Mouse (Mus musculus): ENCODE data around the gene Rgma.
A peak's percentile ranks its signal among the peaks of the same experiment; 100 is the strongest.

Rgma gene

DNA sequence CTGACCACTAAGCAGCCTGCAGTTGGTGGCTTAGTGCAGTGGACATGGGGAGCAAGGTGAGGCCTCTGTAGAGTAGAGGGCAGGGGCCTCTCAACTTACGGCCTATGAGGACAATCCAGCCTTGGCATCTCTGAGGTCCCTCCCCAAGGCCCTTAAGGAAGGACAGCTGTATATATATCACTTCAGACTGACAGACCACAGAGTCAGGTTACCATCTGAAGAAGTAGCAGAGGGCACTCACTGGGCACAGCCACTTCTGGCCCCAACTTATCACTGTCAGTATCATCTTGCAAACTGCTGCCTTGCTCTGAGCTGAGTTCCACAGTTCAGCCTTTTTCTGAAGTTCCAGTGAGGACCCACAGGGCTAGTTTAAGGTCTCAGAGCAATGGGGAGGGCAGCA lies 27.4 kb downstream of the Rgma start:
- no peaks in the 10 kb centered on the region for H3K36me3 ChIP-seq (ENCODE audit: control insufficient read depth, insufficient read depth, low read length, poor library complexity, severe bottlenecking)
- no peaks in the 10 kb centered on the region for H3K27me3 ChIP-seq (ENCODE audit: control insufficient read depth, insufficient read depth, low read length, poor library complexity, severe bottlenecking)
- DNase-seq (ENCODE audit: low read depth, low spot score), result no peak

DNA sequence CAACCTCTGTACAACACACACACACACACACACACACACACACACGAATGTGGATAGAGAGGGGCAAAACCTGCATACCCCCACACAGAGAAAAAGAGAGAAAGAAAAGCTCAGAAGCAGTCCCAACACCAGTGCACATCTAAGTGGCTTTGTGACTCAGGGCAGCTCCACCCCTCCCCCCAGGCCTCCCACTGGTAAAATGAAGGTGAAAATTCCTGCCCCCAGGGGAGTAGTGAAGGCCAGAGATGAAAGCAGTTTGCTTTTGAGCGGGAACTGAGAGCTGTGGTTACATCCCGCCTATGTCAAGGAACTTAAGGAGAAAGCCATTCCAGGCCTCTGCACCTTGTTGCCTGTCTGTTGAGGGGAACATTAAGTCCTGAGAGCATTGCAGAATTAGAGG lies 28.2 kb downstream of the Rgma start:
- no peaks in the 10 kb centered on the region for H3K36me3 ChIP-seq (ENCODE audit: control insufficient read depth, insufficient read depth, low read length, poor library complexity, severe bottlenecking)
- DNase-seq (ENCODE audit: low read depth, low spot score), result no peak
- no peaks in the 10 kb centered on the region for H3K27me3 ChIP-seq (ENCODE audit: control insufficient read depth, insufficient read depth, low read length, poor library complexity, severe bottlenecking)

DNA sequence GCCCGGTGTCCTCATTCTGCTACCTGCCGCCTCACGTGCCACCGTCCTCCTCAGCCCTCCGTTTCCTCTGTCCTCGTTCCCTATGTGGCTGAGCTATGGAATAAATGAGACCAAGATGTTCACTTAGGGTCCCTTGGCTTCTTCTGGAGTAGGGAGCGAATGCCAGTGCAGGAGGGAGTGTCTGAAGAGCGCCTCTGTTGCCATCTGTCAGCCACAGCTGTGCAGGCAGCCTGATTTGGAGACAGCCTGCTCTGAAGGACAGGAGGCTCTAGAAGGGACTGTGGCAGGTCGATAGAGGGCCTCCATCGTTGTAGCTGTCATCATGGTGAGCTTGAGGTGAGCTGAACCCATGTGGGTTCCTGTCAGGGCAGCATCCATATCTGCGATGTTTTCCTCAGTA lies 30.2 kb downstream of the Rgma start:
- Histone ChIP-seq H3K36me3 (ENCODE audit: control insufficient read depth, insufficient read depth, low read length, poor library complexity, severe bottlenecking) (no peaks in the 10 kb centered on the region), H3K27me3 (ENCODE audit: control insufficient read depth, insufficient read depth, low read length, poor library complexity, severe bottlenecking) (no peaks in the 10 kb centered on the region)
- no peak for DNase-seq (ENCODE audit: low read depth, low spot score)

DNA sequence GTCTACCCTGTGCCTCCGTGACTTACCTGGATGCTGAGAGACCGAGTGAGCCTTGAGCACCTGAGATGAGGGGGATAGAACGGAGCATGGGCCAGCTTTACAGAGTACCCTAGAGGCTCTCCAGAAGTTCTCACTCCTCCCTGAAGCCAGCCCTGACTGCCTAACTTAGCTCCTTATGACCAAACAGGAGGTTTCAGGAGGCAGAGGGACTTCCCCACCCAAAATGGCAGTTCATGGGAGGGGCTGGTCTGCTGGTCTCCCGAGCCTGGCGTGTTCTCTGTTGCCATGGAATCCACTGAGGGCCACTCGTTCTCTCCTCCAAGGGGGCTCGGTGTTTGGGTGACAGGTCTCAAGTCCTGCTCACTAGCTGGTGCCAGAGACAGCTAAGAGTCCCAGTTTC lies 36.2 kb downstream of the Rgma start:
- H3K27me3 ChIP-seq (ENCODE audit: control insufficient read depth, insufficient read depth, low read length, poor library complexity, severe bottlenecking), result no peaks in the 10 kb centered on the region
- no peaks in the 10 kb centered on the region for H3K36me3 ChIP-seq (ENCODE audit: control insufficient read depth, insufficient read depth, low read length, poor library complexity, severe bottlenecking)
- no peak for DNase-seq (ENCODE audit: low read depth, low spot score)

DNA sequence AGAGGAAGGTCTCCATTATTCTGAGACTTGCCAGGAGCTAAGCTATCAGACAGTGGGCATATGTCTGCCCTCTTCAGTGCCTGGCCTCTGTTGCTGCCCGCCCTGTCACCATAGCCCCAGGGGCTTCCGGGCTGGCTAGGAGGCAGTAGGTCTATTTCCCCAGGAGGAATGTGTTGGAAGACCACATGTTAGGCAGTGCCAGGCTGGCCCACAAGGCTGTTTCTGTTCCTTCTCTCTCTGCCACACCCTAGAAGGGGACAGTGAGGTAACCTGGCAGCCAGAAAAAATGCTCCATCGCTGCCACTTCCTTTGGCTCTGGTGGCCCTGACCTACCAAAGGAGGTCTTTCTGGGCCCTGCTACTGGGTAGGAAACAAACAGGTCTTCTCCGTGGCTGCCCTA lies 36.7 kb downstream of the Rgma start:
- Histone ChIP-seq H3K27me3 (ENCODE audit: control insufficient read depth, insufficient read depth, low read length, poor library complexity, severe bottlenecking) (no peaks in the 10 kb centered on the region), H3K36me3 (ENCODE audit: control insufficient read depth, insufficient read depth, low read length, poor library complexity, severe bottlenecking) (no peaks in the 10 kb centered on the region)
- DNase-seq (ENCODE audit: low read depth, low spot score), result no peak

DNA sequence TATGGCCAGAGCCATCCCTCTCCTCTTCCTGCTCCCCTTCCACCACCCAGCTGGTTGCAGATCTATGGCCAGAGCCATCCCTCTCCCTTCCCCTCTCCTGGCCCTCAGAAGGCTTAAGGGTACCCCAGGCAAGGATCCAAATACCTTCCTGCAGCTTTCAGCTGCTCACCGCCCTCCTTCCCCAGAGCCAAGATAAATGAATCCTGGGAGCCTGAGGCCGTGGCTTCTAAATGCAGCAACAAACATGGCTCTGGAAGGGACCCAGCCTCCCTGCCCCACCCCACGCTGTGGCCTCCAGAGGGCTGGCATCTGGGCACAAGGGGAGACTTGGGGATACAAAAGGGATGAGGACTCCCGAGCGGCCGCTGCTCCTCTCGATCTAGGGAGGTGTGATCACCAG lies 37.1 kb downstream of the Rgma start:
- no peaks in the 10 kb centered on the region for H3K27me3 ChIP-seq (ENCODE audit: control insufficient read depth, insufficient read depth, low read length, poor library complexity, severe bottlenecking)
- H3K36me3 ChIP-seq (ENCODE audit: control insufficient read depth, insufficient read depth, low read length, poor library complexity, severe bottlenecking), result no peaks in the 10 kb centered on the region
- no peak for DNase-seq (ENCODE audit: low read depth, low spot score)

DNA sequence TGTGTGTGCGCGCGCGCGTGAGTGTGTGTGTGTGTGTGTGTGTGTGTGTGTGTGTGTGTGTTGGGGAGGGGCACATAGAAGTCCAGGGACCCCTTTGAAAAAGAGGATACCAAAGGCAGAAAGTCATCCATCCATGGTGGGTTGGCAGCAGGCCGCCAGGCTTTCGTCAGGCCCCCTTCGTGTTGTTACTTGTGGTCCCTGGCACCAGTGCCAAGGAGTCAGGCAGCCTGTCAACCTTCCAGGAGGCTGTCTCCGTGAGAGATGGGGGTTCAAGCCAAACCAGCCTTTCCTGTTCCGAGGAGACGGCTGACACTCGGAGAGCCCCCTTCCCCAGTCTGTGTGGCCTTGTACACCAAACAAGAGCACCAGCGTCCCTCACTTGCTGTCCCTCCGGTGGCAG lies 38.9 kb downstream of the Rgma start:
- Histone ChIP-seq H3K27me3 (ENCODE audit: control insufficient read depth, insufficient read depth, low read length, poor library complexity, severe bottlenecking) (no peaks in the 10 kb centered on the region), H3K36me3 (ENCODE audit: control insufficient read depth, insufficient read depth, low read length, poor library complexity, severe bottlenecking) (no peaks in the 10 kb centered on the region)
- DNase-seq (ENCODE audit: low read depth, low spot score), result no peak

DNA sequence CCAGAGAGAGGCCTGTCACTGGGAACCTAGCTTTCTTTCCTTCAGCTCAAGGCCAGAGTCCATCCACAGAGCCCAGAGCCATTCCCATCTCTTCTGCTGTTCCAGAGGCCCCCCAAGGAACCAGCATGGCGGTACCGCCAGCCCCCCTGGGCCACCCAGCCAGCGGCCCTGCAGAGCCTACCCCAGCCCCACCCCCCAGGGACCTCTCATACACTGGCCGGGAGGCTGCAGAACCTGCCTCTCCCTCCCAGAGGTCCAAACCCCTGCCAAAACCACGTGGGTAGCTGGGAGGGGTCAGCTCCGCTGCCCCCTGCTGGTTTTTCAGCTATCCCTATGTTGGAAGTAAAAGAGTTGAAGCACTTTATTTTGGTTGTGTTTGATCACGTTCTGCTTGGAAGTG lies 44.1 kb downstream of the Rgma start:
- DNase-seq (ENCODE audit: low read depth, low spot score), result no peak
- no peaks in the 10 kb centered on the region for H3K27me3 ChIP-seq (ENCODE audit: control insufficient read depth, insufficient read depth, low read length, poor library complexity, severe bottlenecking)
- H3K36me3 ChIP-seq (ENCODE audit: control insufficient read depth, insufficient read depth, low read length, poor library complexity, severe bottlenecking), result no peaks in the 10 kb centered on the region

DNA sequence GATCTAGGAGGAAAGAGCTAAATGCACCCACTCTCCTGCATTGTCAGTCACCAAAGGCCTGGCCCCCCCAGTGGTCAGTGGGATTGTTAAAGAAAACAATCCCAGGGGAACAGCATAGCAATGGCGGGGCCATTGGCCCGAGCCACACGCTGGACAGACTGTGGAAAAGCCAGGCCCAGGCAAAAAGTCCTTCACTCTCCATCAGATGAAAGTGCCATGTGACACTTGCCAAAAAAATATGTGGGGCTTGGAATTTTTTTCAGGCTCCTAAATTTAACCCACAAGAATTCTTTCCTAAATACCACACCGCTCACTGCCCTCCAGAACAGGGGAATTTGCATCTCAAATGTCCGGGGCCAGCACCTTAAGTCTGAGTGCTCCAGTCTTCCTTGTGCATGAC lies 45.5 kb downstream of the Rgma start:
- Histone ChIP-seq H3K36me3 (ENCODE audit: control insufficient read depth, insufficient read depth, low read length, poor library complexity, severe bottlenecking) (no peaks in the 10 kb centered on the region), H3K27me3 (ENCODE audit: control insufficient read depth, insufficient read depth, low read length, poor library complexity, severe bottlenecking) (no peaks in the 10 kb centered on the region)
- DNase-seq (ENCODE audit: low read depth, low spot score), result no peak

DNA sequence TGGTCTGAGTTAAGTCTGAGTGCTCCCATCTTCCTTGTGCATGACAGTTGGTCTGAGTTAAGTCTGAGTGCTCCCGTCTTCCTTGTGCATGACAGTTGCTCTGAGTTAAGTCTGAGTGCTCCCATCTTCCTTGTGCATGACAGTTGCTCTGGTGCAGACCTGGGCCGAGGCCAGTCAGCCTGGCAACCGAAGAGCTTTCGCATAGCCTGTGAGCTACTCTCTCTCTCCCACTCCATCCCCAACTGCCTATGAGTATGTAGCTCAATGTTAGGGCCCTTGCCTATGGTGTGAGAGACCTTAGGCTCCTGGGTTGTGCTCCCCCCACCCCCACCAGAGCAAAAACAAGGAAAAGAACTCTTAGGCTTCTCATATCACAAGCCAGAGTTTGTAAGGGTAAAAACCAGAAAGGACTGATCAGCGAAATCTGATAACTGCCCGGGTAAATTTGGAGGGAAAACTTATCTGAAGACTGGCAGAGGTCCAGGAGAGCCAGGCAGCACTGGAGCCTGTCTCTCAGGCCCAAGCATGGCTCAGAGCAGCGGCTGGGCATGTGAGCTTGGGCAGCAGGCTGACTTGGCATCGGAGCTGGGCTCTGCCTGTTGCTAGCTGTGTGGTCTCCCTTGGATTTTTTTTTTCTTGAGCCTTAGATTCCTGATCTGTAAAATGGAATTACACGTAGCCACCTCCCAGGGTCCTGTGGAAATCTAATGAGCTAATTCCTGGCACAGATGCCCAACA lies 46.1 kb downstream of the Rgma start:
- DNase-seq (ENCODE audit: low read depth, low spot score), result no peak
- no peaks in the 10 kb centered on the region for H3K27me3 ChIP-seq (ENCODE audit: control insufficient read depth, insufficient read depth, low read length, poor library complexity, severe bottlenecking)
- 0 out of 2 replicates have a peak, but pooled peaks cover 2% of the 10 kb centered on the region for H3K36me3 ChIP-seq (ENCODE audit: control insufficient read depth, insufficient read depth, low read length, poor library complexity, severe bottlenecking)

DNA sequence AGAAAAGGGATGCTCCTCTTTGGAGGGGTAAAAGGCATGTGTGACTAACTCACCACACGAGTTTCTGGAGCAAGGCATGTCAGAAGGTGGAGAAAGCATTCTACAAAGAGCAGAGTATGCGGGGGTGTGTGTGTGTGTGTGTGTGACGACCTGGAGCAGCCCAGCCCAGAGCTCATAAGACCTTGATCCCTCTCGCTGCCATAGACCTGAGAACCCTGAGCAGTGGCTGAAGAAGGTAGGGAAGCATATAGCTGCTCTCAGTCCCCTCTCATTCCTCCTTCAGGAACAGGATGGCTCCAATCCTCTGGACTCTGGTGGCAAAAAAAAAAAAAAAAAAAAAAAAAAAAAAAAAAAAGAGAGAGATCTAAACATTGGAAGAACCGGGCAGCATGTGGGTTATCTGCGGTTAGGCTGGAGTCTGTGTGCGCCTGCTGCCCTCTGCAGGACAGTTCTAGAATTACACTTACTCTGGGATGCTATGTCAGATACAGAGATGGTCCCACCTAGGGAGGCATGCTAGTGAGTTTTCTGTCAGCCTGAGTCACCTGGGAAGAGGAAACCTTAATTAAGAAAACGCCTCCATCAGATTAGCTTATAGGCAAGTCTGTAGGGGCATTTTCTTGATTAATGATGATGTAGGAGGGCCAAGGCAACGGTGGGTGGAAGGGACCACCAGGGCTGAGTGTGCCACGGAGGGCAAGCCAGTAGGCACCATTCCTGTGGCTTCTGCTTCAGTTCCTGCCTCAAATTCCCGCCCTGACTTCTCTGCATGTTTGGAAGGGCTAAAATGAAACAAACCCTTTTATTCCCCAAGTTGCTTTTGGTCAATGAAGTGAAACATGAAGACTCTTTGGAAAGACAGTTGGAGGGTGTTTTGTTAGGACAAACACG lies 47.2 kb downstream of the Rgma start:
- no peaks in the 10 kb centered on the region for H3K27me3 ChIP-seq (ENCODE audit: control insufficient read depth, insufficient read depth, low read length, poor library complexity, severe bottlenecking)
- peaks cover 2% of the 10 kb centered on the region; the same call in 1 of the 2 replicates for H3K36me3 ChIP-seq (ENCODE audit: control insufficient read depth, insufficient read depth, low read length, poor library complexity, severe bottlenecking)
- peak; percentile 75 for DNase-seq (ENCODE audit: low read depth, low spot score)

DNA sequence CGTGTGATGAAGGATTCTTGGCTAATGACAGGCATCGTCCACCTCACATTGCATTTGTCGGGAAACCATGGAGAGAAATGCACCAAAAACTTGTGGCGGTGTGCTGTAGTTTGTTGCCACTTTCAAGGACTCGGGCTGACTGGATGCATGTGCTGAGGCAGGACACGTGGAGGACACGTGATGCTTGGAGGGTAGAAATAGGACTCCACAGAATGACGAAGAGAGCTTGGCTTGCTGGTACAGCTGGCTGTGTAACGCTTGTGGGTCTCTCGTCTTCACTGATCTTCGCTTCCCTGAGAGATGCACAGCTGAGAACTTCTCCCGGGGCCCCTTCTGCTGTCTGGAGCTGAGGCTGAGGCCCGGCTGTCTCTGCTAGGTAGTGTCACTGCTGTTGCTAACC lies 47.9 kb downstream of the Rgma start:
- no peak for DNase-seq (ENCODE audit: low read depth, low spot score)
- H3K27me3 ChIP-seq (ENCODE audit: control insufficient read depth, insufficient read depth, low read length, poor library complexity, severe bottlenecking), result no peaks in the 10 kb centered on the region
- H3K36me3 ChIP-seq (ENCODE audit: control insufficient read depth, insufficient read depth, low read length, poor library complexity, severe bottlenecking), result peaks cover 2% of the 10 kb centered on the region; the same call in 1 of the 2 replicates

DNA sequence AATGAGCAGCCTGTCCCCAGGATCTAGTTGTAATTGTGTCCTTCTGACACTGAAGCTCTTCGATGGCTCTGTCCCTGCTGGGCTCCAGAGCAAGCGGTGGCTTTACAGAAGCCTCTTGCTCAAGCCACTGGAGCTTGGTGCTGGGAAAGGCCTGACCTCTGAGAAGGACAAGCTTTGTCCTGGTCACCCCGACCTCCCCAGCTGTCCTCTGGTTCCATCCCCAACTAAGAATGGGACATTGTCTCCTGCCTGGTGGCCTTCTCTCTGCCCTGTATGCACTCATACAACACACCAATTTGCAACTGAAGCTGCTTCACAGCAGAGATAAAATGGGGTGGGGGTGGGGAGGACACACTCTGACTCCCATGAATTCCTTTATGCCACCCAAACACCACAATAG lies 48.9 kb downstream of the Rgma start:
- Histone ChIP-seq H3K36me3 (ENCODE audit: control insufficient read depth, insufficient read depth, low read length, poor library complexity, severe bottlenecking) (peaks cover 8% of the 10 kb centered on the region), H3K27me3 (ENCODE audit: control insufficient read depth, insufficient read depth, low read length, poor library complexity, severe bottlenecking) (no peaks in the 10 kb centered on the region)
- DNase-seq (ENCODE audit: low read depth, low spot score), result no peak

DNA sequence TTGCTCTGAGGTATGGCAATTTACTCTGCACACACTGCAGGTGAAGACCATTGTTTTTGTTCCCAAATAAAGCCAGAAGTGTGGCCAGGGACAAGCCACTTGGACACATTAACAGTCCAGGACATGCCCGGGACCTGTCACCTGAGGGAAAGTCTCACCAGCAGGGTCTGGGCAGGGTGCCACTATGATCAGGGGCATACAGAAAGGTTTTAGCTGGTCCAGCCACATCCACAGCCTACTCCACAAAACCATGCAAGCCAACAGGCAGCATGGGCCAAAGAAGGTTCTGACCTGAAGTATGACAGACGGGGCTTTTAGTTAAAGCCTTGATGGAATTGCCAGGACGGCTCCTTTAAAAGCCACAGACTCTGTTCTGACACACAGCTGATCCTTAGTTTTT lies 49.4 kb downstream of the Rgma start:
- H3K36me3 ChIP-seq (ENCODE audit: control insufficient read depth, insufficient read depth, low read length, poor library complexity, severe bottlenecking), result peaks cover 8% of the 10 kb centered on the region
- no peaks in the 10 kb centered on the region for H3K27me3 ChIP-seq (ENCODE audit: control insufficient read depth, insufficient read depth, low read length, poor library complexity, severe bottlenecking)
- DNase-seq (ENCODE audit: low read depth, low spot score), result no peak

DNA sequence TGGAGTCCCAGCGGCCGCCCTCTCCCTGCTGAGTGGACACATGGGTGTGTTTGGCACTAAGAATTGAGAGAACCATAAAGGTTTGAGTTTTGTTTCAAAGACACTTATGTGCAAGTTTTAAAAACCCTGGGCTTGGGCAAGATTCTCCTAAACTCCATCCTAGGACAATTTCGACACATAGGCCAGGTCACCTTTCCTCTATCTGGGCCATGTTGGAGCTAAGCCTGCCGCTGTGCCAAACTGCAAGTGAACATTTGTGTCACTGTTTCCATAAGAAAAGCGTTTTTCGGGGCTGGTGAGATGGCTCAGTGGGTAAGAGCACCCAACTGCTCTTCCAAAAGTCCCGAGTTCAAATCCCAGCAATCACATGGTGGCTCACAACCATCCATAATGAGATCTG lies 50.1 kb downstream of the Rgma start:
- Histone ChIP-seq H3K27me3 (ENCODE audit: control insufficient read depth, insufficient read depth, low read length, poor library complexity, severe bottlenecking) (no peaks in the 10 kb centered on the region), H3K36me3 (ENCODE audit: control insufficient read depth, insufficient read depth, low read length, poor library complexity, severe bottlenecking) (peaks cover 8% of the 10 kb centered on the region)
- DNase-seq (ENCODE audit: low read depth, low spot score), result no peak
